Mouse (Mus musculus) brain, embryonic 14.5 days (tissue): ENCODE results near the gene Ppp1cc.

ENCODE experiments used
- CTCF ChIP-seq: fragments of 200-500 bp; IDR thresholded peaks from 2 replicates; pipeline ENCODE4 v1.5.1; 2012; ENCODE audit warnings: inconsistent platforms, mild to moderate bottlenecking, moderate library complexity, borderline replicate concordance; ENCODE audit not compliant: insufficient read depth, insufficient read length; ENCODE audit errors: extremely low read depth
- POLR2A ChIP-seq: fragments of 200-500 bp; IDR thresholded peaks from 2 replicates; pipeline ENCODE4 v1.6.1; 2012; ENCODE audit warnings: mild to moderate bottlenecking, inconsistent platforms, borderline replicate concordance; ENCODE audit not compliant: poor library complexity, insufficient read depth, insufficient read length, severe bottlenecking; ENCODE audit errors: extremely low read depth

DNA sequence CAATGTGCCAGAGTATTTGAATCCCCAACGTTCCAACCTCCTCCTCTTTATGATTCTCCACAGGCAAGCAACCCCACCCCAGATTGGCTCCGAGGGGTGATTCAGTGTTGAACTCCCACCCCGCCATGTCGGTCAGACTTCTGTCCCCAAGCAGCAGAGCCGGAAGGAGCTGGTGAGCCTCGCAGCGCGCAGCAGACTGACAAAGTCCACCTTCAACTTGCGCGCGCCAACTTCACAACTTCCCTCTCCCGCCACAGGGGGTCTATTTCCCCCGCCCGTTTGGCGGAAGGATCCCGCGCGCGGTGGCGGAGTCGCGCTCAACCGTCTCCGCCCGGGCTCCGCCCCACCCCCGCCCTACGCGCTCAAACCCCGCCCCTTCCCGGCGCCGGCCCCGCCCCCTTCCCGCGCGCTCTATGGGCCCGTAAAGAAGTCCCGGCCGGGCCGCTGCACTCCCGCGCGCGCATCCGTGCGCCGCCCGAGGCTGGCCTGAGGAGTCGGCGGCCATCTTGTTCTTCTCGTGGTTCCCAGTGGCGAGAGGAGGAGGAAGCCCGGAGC is at the start of gene Ppp1cc:
- TF ChIP-seq POLR2A (peak; percentile 28; the same call in 1 of the 2 replicates), CTCF (peak; percentile 37; the same call in 1 of the 2 replicates)
